Mouse (Mus musculus): Measurements from ENCODE around the gene Fgf18. TPM values are rescaled to one million over a fixed set of nuclear protein-coding genes. Genes with fewer than 3 reads are reported as not detected.

Gene Fgf18
- polyA plus RNA-seq (2021; fragmentation: Nextera tagmentation), result 0.54 and 1.5 TPM in 2 replicates
- long read RNA-seq, experiment 1, partial matches to known transcripts, result 0 of 1 reads
- long read RNA-seq, experiment 1, other reads (novel, unspliced or antisense), result 1 of 1 reads
- long read RNA-seq, experiment 2, partial matches to known transcripts, result 0 of 2 reads
- long read RNA-seq, experiment 2, other reads (novel, unspliced or antisense), result 1 of 2 reads

GRCm38 (mm10) chr11:33147171-33147571, at the start of gene Fgf18:
Gene Fgf18 (minus strand): TSS chr11:33147400.

DNA sequence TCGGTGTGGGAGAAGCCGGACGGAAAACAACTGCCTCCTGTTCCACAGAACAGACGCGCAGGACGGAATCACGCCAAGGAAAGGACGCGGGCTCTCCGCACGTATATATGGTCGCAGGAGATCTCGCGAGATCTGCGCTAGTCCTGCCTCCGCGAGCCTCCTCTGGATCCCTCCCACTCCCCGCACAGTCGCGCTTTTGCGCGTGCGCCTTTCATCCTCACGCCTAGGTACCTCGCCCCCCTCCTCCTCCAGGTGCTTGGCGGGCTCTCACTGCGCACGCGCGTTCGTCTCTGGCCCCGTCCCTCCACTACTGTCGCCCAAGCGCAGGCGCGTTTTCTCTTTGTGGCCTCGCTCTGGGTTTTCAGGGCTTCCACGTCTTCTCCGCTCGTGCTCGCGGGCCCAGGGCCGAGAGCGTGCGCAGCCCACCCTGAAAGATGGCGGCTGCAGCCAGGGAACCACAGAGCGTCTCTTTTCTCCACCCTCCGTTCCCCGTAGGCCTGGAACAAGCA, 15.9 kb upstream of the Fgf18 start, which contains the start of gene Npm1:
Gene Npm1 (minus strand): TSS at position 209 of the 509 bp plus-strand sequence.

Other genes with a start within 250 kb of the Fgf18 start
- gene Npm1, start 15.8 kb upstream of the Fgf18 start, polyA plus RNA-seq (2021; fragmentation: Nextera tagmentation), result 354 and 372 TPM in 2 replicates
- gene Tlx3, start 56.2 kb upstream of the Fgf18 start, polyA plus RNA-seq (2021; fragmentation: Nextera tagmentation), result not detected in 2 replicates
- gene Gm12117, start 129.3 kb upstream of the Fgf18 start, polyA plus RNA-seq (2021; fragmentation: Nextera tagmentation), result not detected in 2 replicates

Data from layer of hippocampus, adult 6 months (tissue).